Mouse (Mus musculus) midbrain, embryonic 13.5 days (tissue): ENCODE measurements around the gene Olfr1373. TPM values are rescaled to one million over a fixed set of nuclear protein-coding genes. Genes with fewer than 3 reads are reported as not detected.
A peak's percentile ranks its signal among the peaks of the same experiment; 100 is the strongest.
"Not testable (repeated sequence)": the region's sequence is repeated elsewhere in the genome, so short reads cannot be mapped to it uniquely, and the experiment has no call there.

Source experiments
- ATAC-seq: fragments of 200-750 bp; cut with Nextera tagmentation; 2 replicates; pipeline ENCODE4 v1.8.0; 2017; ENCODE audit warnings: mild to moderate bottlenecking, moderate TSS enrichment, moderate library complexity
- H3K27ac ChIP-seq: fragments of 300-500 bp; sonication (generic); 2 replicates; pipeline ENCODE4 v1.5.1; 2015; ENCODE audit warnings: inconsistent platforms, mild to moderate bottlenecking, moderate library complexity
- H3K27me3 ChIP-seq: fragments of 300-500 bp; sonication (generic); 2 replicates; pipeline ENCODE4 v1.6.1; 2015; ENCODE audit warnings: mild to moderate bottlenecking, inconsistent platforms
- H3K36me3 ChIP-seq: fragments of 300-500 bp; sonication (generic); 2 replicates; pipeline ENCODE4 v1.6.1; 2015; ENCODE audit warnings: mild to moderate bottlenecking, inconsistent platforms
- H3K4me1 ChIP-seq: fragments of 300-500 bp; sonication (generic); replicated peaks from 2 replicates; pipeline ENCODE4 v1.6.1; 2015; ENCODE audit warnings: inconsistent platforms
- H3K4me2 ChIP-seq: fragments of 300-500 bp; sonication (generic); replicated peaks from 2 replicates; pipeline ENCODE4 v1.6.1; 2015; ENCODE audit warnings: moderate library complexity, mild to moderate bottlenecking, inconsistent platforms
- H3K4me3 ChIP-seq: fragments of 300-500 bp; sonication (generic); replicated peaks from 2 replicates; pipeline ENCODE4 v1.5.1; 2015; ENCODE audit warnings: mild to moderate bottlenecking, inconsistent platforms
- H3K9ac ChIP-seq: fragments of 300-500 bp; sonication (generic); replicated peaks from 2 replicates; pipeline ENCODE4 v1.6.1; 2015; ENCODE audit warnings: mild to moderate bottlenecking, inconsistent platforms
- H3K9me3 ChIP-seq: fragments of 300-500 bp; sonication (generic); 2 replicates; pipeline ENCODE4 v1.6.1; 2016; ENCODE audit warnings: mild to moderate bottlenecking, inconsistent platforms
- whole genome bisulfite sequencing: fragments of 180-500 bp; shearing (Covaris S2); methylation state at CpG from one replicate; pipeline ENCODE4 v1.1.7; 2015; 5-methylcytosine and 5-hydroxymethylcytosine counted together
- polyA plus RNA-seq: library from polyadenylated mRNA; unstranded; fragments of >200 nt; fragmentation: Nextera tagmentation; extraction: Ambion mirVana; gene quantifications from 2 replicates; pipeline ENCODE4 v1.2.1, GENCODE M21; 2015

Gene Olfr1373
- not detected in 2 replicates for polyA plus RNA-seq

GRCm38 (mm10) chr11:52145428-52145827 is at the start of gene Olfr1373:
Gene Olfr1373, minus strand, starts transcription at chr11:52145528.
- not testable (repeated sequence) for H3K27me3 ChIP-seq, H3K4me2 ChIP-seq, H3K36me3 ChIP-seq, H3K4me3 ChIP-seq, H3K9ac ChIP-seq, H3K27ac ChIP-seq, ATAC-seq, H3K4me1 ChIP-seq, H3K9me3 ChIP-seq
- WGBS, result 83% methylated on average over 1 of the region's 1 CpGs

GRCm38 (mm10) chr11:52180651-52181050 is 35.3 kb upstream of the Olfr1373 start:
- H3K4me1 ChIP-seq, H3K9ac ChIP-seq, H3K4me3 ChIP-seq, H3K27me3 ChIP-seq, H3K4me2 ChIP-seq, H3K27ac ChIP-seq, H3K9me3 ChIP-seq, H3K36me3 ChIP-seq, ATAC-seq: not testable (repeated sequence)
- WGBS, result 93% methylated on average over 4 of the region's 4 CpGs

GRCm38 (mm10) chr11:52179897-52180296 is 34.6 kb upstream of the Olfr1373 start:
- H3K4me3 ChIP-seq, H3K9ac ChIP-seq, H3K4me1 ChIP-seq, H3K27me3 ChIP-seq, H3K9me3 ChIP-seq, H3K36me3 ChIP-seq, H3K4me2 ChIP-seq, ATAC-seq, H3K27ac ChIP-seq: not testable (repeated sequence)
- 95% methylated on average over 2 of the region's 3 CpGs for WGBS

GRCm38 (mm10) chr11:52168461-52168860 is 23.1 kb upstream of the Olfr1373 start:
- Histone ChIP-seq H3K9me3 (no peaks in the 10 kb centered on the region), H3K27me3 (peaks cover 65% of the 10 kb centered on the region), H3K9ac (peak overlapping the region; percentile 41; the same call in 1 of the 2 replicates), H3K27ac (no peak overlapping the region), H3K4me1 (peaks cover 11% of the 10 kb centered on the region; the same call in 1 of the 2 replicates), H3K4me3 (peak overlapping the region; percentile 41), H3K36me3 (no peaks in the 10 kb centered on the region), H3K4me2 (peak overlapping the region; percentile 66)
- no peak for ATAC-seq
- WGBS, result 20% methylated on average over 12 of the region's 12 CpGs

- H3K4me2 ChIP-seq, result peak overlapping the region; percentile 66
- peaks cover 11% of the 10 kb centered on the region; the same call in 1 of the 2 replicates for H3K4me1 ChIP-seq
- WGBS, result 2% methylated on average over 29 of the region's 42 CpGs
- 0 out of 2 replicates have a peak overlapping the region, but pooled peaks have one; percentile 41 for H3K9ac ChIP-seq
- ATAC-seq, result peak; percentile 45
- not testable (repeated sequence) for H3K36me3 ChIP-seq, H3K9me3 ChIP-seq, H3K27ac ChIP-seq
- H3K27me3 ChIP-seq, result peaks cover 65% of the 10 kb centered on the region
- peak overlapping the region; percentile 41 for H3K4me3 ChIP-seq
Observed at GRCm38 (mm10) chr11:52167901-52168302, 22.6 kb upstream of the Olfr1373 start.

- Histone ChIP-seq H3K9me3 (no peaks in the 10 kb centered on the region), H3K27ac (no peak overlapping the region), H3K4me3 (no peak overlapping the region), H3K36me3 (no peaks in the 10 kb centered on the region), H3K4me1 (peaks cover 11% of the 10 kb centered on the region; the same call in 1 of the 2 replicates), H3K27me3 (peaks cover 65% of the 10 kb centered on the region), H3K9ac (no peak overlapping the region), H3K4me2 (no peak overlapping the region)
- WGBS, result under 1% methylated on average over 21 of the region's 21 CpGs
- ATAC-seq, result no peak
Observed at GRCm38 (mm10) chr11:52167126-52167525, 21.8 kb upstream of the Olfr1373 start.

GRCm38 (mm10) chr11:52163926-52164325 is 18.6 kb upstream of the Olfr1373 start:
- H3K27me3 ChIP-seq, result peaks cover 43% of the 10 kb centered on the region
- H3K9ac ChIP-seq, result no peak overlapping the region
- 46% methylated on average over 10 of the region's 10 CpGs for WGBS
- H3K4me3 ChIP-seq, result no peak overlapping the region
- no peak overlapping the region for H3K27ac ChIP-seq
- peaks cover 11% of the 10 kb centered on the region; the same call in 1 of the 2 replicates for H3K4me1 ChIP-seq
- no peaks in the 10 kb centered on the region for H3K9me3 ChIP-seq
- no peaks in the 10 kb centered on the region for H3K36me3 ChIP-seq
- no peak for ATAC-seq
- no peak overlapping the region for H3K4me2 ChIP-seq

- not testable (repeated sequence) for H3K27ac ChIP-seq, H3K4me1 ChIP-seq, H3K9ac ChIP-seq, H3K27me3 ChIP-seq, H3K4me3 ChIP-seq, H3K9me3 ChIP-seq, H3K4me2 ChIP-seq, H3K36me3 ChIP-seq
- 43% methylated on average over 4 of the region's 4 CpGs for WGBS
- ATAC-seq, result peak; percentile 77; the same call in 1 of the 2 replicates
Observed at GRCm38 (mm10) chr11:52143675-52144074, 1.7 kb downstream of the Olfr1373 start.

- H3K27ac ChIP-seq, result no peak overlapping the region
- peaks cover 12% of the 10 kb centered on the region for H3K36me3 ChIP-seq
- ATAC-seq, result no peak
- H3K9ac ChIP-seq, result no peak overlapping the region
- H3K4me3 ChIP-seq, result no peak overlapping the region
- 84% methylated on average over 7 of the region's 7 CpGs for WGBS
- H3K4me2 ChIP-seq, result no peak overlapping the region
- H3K27me3 ChIP-seq, result no peaks in the 10 kb centered on the region
- no peaks in the 10 kb centered on the region; the same call in 1 of the 2 replicates for H3K4me1 ChIP-seq
- peaks cover 2% of the 10 kb centered on the region for H3K9me3 ChIP-seq
Observed at GRCm38 (mm10) chr11:52130451-52131068, 14.8 kb downstream of the Olfr1373 start.

- Histone ChIP-seq H3K4me2 (no peak overlapping the region), H3K4me1 (no peaks in the 10 kb centered on the region; the same call in 1 of the 2 replicates), H3K27me3 (no peaks in the 10 kb centered on the region), H3K4me3 (no peak overlapping the region), H3K9me3 (no peaks in the 10 kb centered on the region), H3K27ac (no peak overlapping the region; the same call in 1 of the 2 replicates), H3K36me3 (peaks cover 19% of the 10 kb centered on the region), H3K9ac (no peak overlapping the region)
- no peak for ATAC-seq
- 77% methylated on average over 10 of the region's 10 CpGs for WGBS
Observed at GRCm38 (mm10) chr11:52129621-52130450, 15.5 kb downstream of the Olfr1373 start.

- no peaks in the 10 kb centered on the region for H3K27me3 ChIP-seq
- 39% methylated on average over 3 of the region's 3 CpGs for WGBS
- peak overlapping the region; percentile 36; the same call in 1 of the 2 replicates for H3K27ac ChIP-seq
- no peak overlapping the region for H3K4me3 ChIP-seq
- H3K4me2 ChIP-seq, result no peak overlapping the region
- H3K9ac ChIP-seq, result no peak overlapping the region
- H3K4me1 ChIP-seq, result no peaks in the 10 kb centered on the region; the same call in 1 of the 2 replicates
- peaks cover 25% of the 10 kb centered on the region for H3K36me3 ChIP-seq
- no peak for ATAC-seq
- H3K9me3 ChIP-seq, result no peaks in the 10 kb centered on the region
Observed at GRCm38 (mm10) chr11:52129171-52129570, 16.2 kb downstream of the Olfr1373 start.
